Mouse (Mus musculus) intestine, postnatal 0 days (tissue): ENCODE data around the gene Gm10053. TPM values are rescaled to one million over a fixed set of nuclear protein-coding genes. Genes with fewer than 3 reads are reported as not detected.

Experiments used
- ATAC-seq: fragments of 200-750 bp; cut with Nextera tagmentation; 2 replicates; pipeline ENCODE4 v1.8.0; 2017; ENCODE audit warnings: mild to moderate bottlenecking, moderate TSS enrichment, moderate library complexity
- H3K27ac ChIP-seq: fragments of 300-500 bp; sonication (generic); 2 replicates; pipeline ENCODE4 v1.5.1; 2014; ENCODE audit warnings: mild to moderate bottlenecking, low read depth, low read length, moderate library complexity
- H3K27me3 ChIP-seq: fragments of 300-500 bp; sonication (generic); replicated peaks from 2 replicates; pipeline ENCODE4 v1.6.1; 2014; ENCODE audit warnings: low read length, mixed read lengths; ENCODE audit not compliant: control insufficient read depth, insufficient read depth
- H3K36me3 ChIP-seq: fragments of 300-500 bp; sonication (generic); 2 replicates; pipeline ENCODE4 v1.6.1; 2014; ENCODE audit warnings: mild to moderate bottlenecking, moderate library complexity; ENCODE audit not compliant: control insufficient read depth, insufficient read depth
- H3K4me1 ChIP-seq: fragments of 300-500 bp; sonication (generic); replicated peaks from 2 replicates; pipeline ENCODE4 v1.6.1; 2014; ENCODE audit warnings: antibody characterized with exemption, low read length, mixed read lengths; ENCODE audit not compliant: control insufficient read depth, insufficient read depth
- H3K4me2 ChIP-seq: fragments of 300-500 bp; sonication (generic); replicated peaks from 2 replicates; pipeline ENCODE4 v1.6.1; 2014; ENCODE audit warnings: low read depth, mild to moderate bottlenecking, moderate library complexity
- H3K4me3 ChIP-seq: fragments of 300-500 bp; sonication (generic); 2 replicates; pipeline ENCODE4 v1.5.1; 2014; ENCODE audit warnings: low read depth, low read length
- H3K9ac ChIP-seq: fragments of 300-500 bp; sonication (generic); 2 replicates; pipeline ENCODE4 v1.6.1; 2014; ENCODE audit warnings: mild to moderate bottlenecking, low read depth, low read length
- H3K9me3 ChIP-seq: fragments of 300-500 bp; sonication (generic); 2 replicates; pipeline ENCODE4 v1.6.1; 2016; ENCODE audit warnings: mixed run types; ENCODE audit not compliant: control insufficient read depth
- CTCF ChIP-seq: sonication (generic); IDR thresholded peaks from 2 replicates; pipeline ENCODE4 v1.5.1; 2016; ENCODE audit warnings: low read depth, mild to moderate bottlenecking, control low read depth, antibody characterized with exemption, moderate library complexity
- WGBS: fragments of 180-500 bp; shearing (Covaris S2); extraction: QIAGEN DNeasy Blood & Tissue Kit; methylation state at CpG from one replicate; pipeline ENCODE4 v1.1.7; 2014; 5-methylcytosine and 5-hydroxymethylcytosine counted together
- polyA plus RNA-seq: library from polyadenylated mRNA; unstranded; fragments of >200 nt; fragmentation: Nextera tagmentation; extraction: Ambion mirVana; gene quantifications from 2 replicates; pipeline ENCODE4 v1.2.1, GENCODE M21; 2015

Gm10053 gene
- polyA plus RNA-seq, 1 experiment from 2014 or later, result 580 TPM

GRCm38 (mm10) chr19:24898737-24899577 is 23.5 kb downstream of the Gm10053 start:
- Histone ChIP-seq H3K27ac (no peak overlapping the region), H3K9ac (no peak overlapping the region), H3K4me3 (peak overlapping the region; percentile 37), H3K4me2 (no peak overlapping the region), H3K36me3 (no peaks in the 10 kb centered on the region), H3K27me3 (peaks cover 78% of the 10 kb centered on the region), H3K4me1 (no peaks in the 10 kb centered on the region), H3K9me3 (no peaks in the 10 kb centered on the region)
- 4% methylated on average over 34 of the region's 34 CpGs for WGBS
- ATAC-seq, result no peak
- TF ChIP-seq CTCF, result no peak

- under 1% methylated on average over 84 of the region's 84 CpGs for WGBS
- no peak for ATAC-seq
These were observed 24.4 kb downstream of the Gm10053 start for GRCm38 (mm10) chr19:24899578-24900544.

DNA sequence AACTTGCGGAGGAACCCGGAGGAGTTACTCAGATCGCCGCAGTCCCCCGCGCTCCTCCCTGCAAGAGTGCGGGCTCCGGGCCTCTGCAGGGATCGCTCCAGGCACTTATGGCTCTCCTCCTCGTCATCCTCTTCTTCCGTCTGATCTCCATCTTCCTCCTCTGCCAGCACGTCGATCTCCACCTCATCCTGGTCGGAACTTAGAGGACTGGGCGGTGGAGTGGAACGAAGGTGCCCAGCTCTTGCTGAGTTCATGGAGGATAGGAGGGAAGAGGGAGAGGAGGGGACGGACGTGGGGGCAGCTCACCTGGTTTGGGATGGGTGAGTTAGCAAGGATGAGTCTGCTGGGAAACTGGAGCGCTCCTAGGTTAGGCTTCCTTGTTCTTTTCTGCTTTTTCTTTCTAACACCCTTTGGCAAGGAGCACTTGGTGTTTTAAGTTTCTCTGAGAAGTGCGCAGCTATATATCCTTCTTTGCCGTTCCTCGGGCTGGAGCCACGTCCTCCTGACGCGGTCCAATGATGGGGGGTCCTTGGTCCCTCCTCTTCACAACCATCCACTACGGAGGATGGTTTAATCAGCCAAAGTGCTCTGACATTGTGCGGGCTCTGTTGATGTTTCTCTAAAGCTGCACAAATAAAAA is 25.2 kb downstream of the Gm10053 start, which contains the start of gene Foxd4:
Gene Foxd4, minus strand, starts transcription at position 617 of the 640 bp plus-strand sequence.
- H3K36me3 ChIP-seq, result no peaks in the 10 kb centered on the region
- WGBS, result under 1% methylated on average over 27 of the region's 27 CpGs
- H3K27ac ChIP-seq, result no peak within 1 kb of the TSS
- H3K9me3 ChIP-seq, result no peaks in the 10 kb centered on the region
- H3K4me3 ChIP-seq, result peak within 1 kb of the TSS; percentile 37
- H3K9ac ChIP-seq, result 0 out of 2 replicates have a peak within 1 kb of the TSS, but pooled peaks have one; percentile 3
- ATAC-seq, result no peak
- TF ChIP-seq CTCF, result no peak
- H3K27me3 ChIP-seq, result peaks cover 70% of the 10 kb centered on the region
- H3K4me1 ChIP-seq, result no peaks in the 10 kb centered on the region
- H3K4me2 ChIP-seq, result peak within 1 kb of the TSS; percentile 54

More at GRCm38 (mm10) chr19:24899578-24900544, 24.4 kb downstream of the Gm10053 start:
- Histone ChIP-seq H3K36me3 (no peaks in the 10 kb centered on the region), H3K4me1 (no peaks in the 10 kb centered on the region), H3K27me3 (peaks cover 78% of the 10 kb centered on the region), H3K4me2 (peak overlapping the region; percentile 54), H3K4me3 (peak overlapping the region; percentile 37), H3K9ac (0 out of 2 replicates have a peak overlapping the region, but pooled peaks have one; percentile 3), H3K9me3 (no peaks in the 10 kb centered on the region), H3K27ac (no peak overlapping the region)
- TF ChIP-seq CTCF, result no peak

- no peak for ATAC-seq
- Histone ChIP-seq H3K27ac (no peak overlapping the region), H3K27me3 (peaks cover 64% of the 10 kb centered on the region), H3K4me1 (no peaks in the 10 kb centered on the region), H3K4me3 (no peak overlapping the region), H3K9me3 (no peaks in the 10 kb centered on the region), H3K9ac (no peak overlapping the region), H3K4me2 (no peak overlapping the region), H3K36me3 (no peaks in the 10 kb centered on the region)
- WGBS, result 8% methylated on average over 3 of the region's 3 CpGs
- TF ChIP-seq CTCF, result no peak
These were observed 26.2 kb downstream of the Gm10053 start for GRCm38 (mm10) chr19:24901666-24902065.

GRCm38 (mm10) chr19:24902256-24902655 is 26.8 kb downstream of the Gm10053 start:
- H3K4me1 ChIP-seq, result no peaks in the 10 kb centered on the region
- H3K9me3 ChIP-seq, result no peaks in the 10 kb centered on the region
- peaks cover 58% of the 10 kb centered on the region for H3K27me3 ChIP-seq
- WGBS, result 4% methylated on average over 2 of the region's 2 CpGs
- no peaks in the 10 kb centered on the region for H3K36me3 ChIP-seq
- no peak for TF ChIP-seq CTCF
- H3K4me3 ChIP-seq, result no peak overlapping the region
- ATAC-seq, result no peak
- H3K27ac ChIP-seq, result no peak overlapping the region
- H3K4me2 ChIP-seq, result no peak overlapping the region
- H3K9ac ChIP-seq, result no peak overlapping the region
